27 mouse cellular contexts compared by ENCODE assay signal in the genomic region with DNA sequence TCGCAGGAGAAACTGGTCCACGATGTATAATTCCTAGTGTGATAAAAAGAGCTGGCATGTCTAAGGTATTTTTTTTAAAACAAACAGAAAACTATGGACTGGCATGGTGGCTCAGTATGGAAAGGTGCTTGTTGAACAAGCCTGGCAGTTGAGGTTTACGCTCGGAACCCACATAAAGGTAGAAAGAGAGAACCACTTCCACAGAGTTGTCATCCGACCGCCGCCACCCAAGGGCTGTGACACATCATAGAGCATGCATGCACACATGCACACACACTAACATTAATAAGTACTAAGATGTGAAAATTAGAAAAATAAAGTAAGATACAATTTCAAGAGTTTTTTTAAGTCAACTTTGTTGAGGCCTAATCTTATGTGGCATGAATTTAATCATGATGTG. TPM values are rescaled to one million over a fixed set of nuclear protein-coding genes. Genes with fewer than 3 reads are reported as not detected.
DNase-seq lines count a peak whose midpoint lies in the region; ATAC-seq and TF ChIP-seq lines count a peak whose summit lies in the region.
"Had no signal": no experiment of that assay in that cellular context is flagged by ENCODE, and none has a peak within 500 bp of the region (broad histone marks: within the 10 kb centered on the region; RNA-seq: fewer than 3 reads in every experiment).

No protein-coding gene starts in this region.

- H3K27ac ChIP-seq in kidney, adult 2 months (ENCODE audit: insufficient read depth, low read depth, low read length): no peak overlapping the region
- no peak overlapping the region for H3K27ac ChIP-seq in forebrain, embryonic 15.5 days (replicated peaks)
- H3K27ac ChIP-seq: embryonic facial prominence, embryonic 13.5 days; forebrain, embryonic 12.5 days; heart, embryonic 13.5 days; hindbrain, embryonic 12.5 days; left cerebral cortex, adult 2 months; liver, embryonic 14.5 days; stomach, embryonic 15.5 days had no signal

- H3K36me3 ChIP-seq in kidney, adult 2 months (ENCODE audit: control insufficient read depth, insufficient read depth, low read length): peaks cover 10% of the 10 kb centered on the region; the same call in 1 of the 2 replicates
- peaks cover 32% of the 10 kb centered on the region for H3K36me3 ChIP-seq in forebrain, embryonic 15.5 days

- no peak overlapping the region for H3K9ac ChIP-seq in forebrain, embryonic 15.5 days (replicated peaks)
- H3K9ac ChIP-seq: embryonic facial prominence, embryonic 13.5 days; forebrain, embryonic 12.5 days; heart, embryonic 13.5 days; hindbrain, embryonic 12.5 days; liver, embryonic 14.5 days; lung, embryonic 14.5 days; stomach, embryonic 15.5 days had no signal

- H3K4me3 ChIP-seq in kidney, adult 2 months (ENCODE audit: insufficient read depth, low read depth, low read length): no peak overlapping the region
- H3K4me3 ChIP-seq in forebrain, embryonic 15.5 days: no peak overlapping the region
- H3K4me3 ChIP-seq: embryonic facial prominence, embryonic 13.5 days; erythroblast, embryonic 14.5 days; forebrain, embryonic 12.5 days; heart, embryonic 13.5 days; hindbrain, embryonic 12.5 days; left cerebral cortex, adult 2 months; megakaryocyte, embryonic 14.5 days; stomach, embryonic 15.5 days had no signal

- H3K27me3 ChIP-seq in kidney, adult 2 months (replicated peaks; ENCODE audit: control insufficient read depth, insufficient read depth, low read length): no peaks in the 10 kb centered on the region
- H3K27me3 ChIP-seq in forebrain, embryonic 15.5 days: no peaks in the 10 kb centered on the region
- H3K27me3 ChIP-seq: embryonic facial prominence, embryonic 13.5 days; forebrain, embryonic 12.5 days; heart, embryonic 13.5 days; hindbrain, embryonic 12.5 days; megakaryocyte, embryonic 14.5 days; stomach, embryonic 15.5 days had no signal

- no peak for TF ChIP-seq POLR2A in kidney, adult 2 months (IDR thresholded peaks at IDR 0.05; ENCODE audit: low read depth, low read length)

- H3K4me1 ChIP-seq in kidney, adult 2 months (ENCODE audit: control insufficient read depth, insufficient read depth, low read length): no peaks in the 10 kb centered on the region; the same call in 1 of the 2 replicates
- peaks cover 12% of the 10 kb centered on the region for H3K4me1 ChIP-seq in forebrain, embryonic 15.5 days
- H3K4me1 ChIP-seq: stomach, embryonic 15.5 days had no signal

- 97% methylated on average over 7 of the region's 7 CpGs for WGBS in kidney, adult 2 months
- 98% methylated on average over 7 of the region's 7 CpGs for WGBS in forebrain, embryonic 15.5 days

- H3K9me3 ChIP-seq in forebrain, embryonic 15.5 days: no peaks in the 10 kb centered on the region
- H3K9me3 ChIP-seq: embryonic facial prominence, embryonic 13.5 days; forebrain, embryonic 12.5 days; heart, embryonic 13.5 days; hindbrain, embryonic 12.5 days; stomach, embryonic 15.5 days had no signal

- no peak for TF ChIP-seq CTCF in kidney, adult 2 months (conservative IDR thresholded peaks at IDR 0.05; ENCODE audit: insufficient read depth, insufficient read length, low read depth, low read length)

- no peak overlapping the region for H3K4me2 ChIP-seq in forebrain, embryonic 15.5 days (replicated peaks)
- H3K4me2 ChIP-seq: embryonic facial prominence, embryonic 13.5 days; forebrain, embryonic 12.5 days; heart, embryonic 13.5 days; hindbrain, embryonic 12.5 days; lung, embryonic 14.5 days; stomach, embryonic 15.5 days had no signal

- ATAC-seq in forebrain, embryonic 15.5 days (replicated peaks): no peak

- DNase-seq in spleen, postnatal 36 days (ENCODE audit: low spot score in 2 of 2): peak; percentile 21 to 34
- no peak for DNase-seq in spleen, adult 12 weeks (ENCODE audit: low spot score)
- peak; percentile 80 for DNase-seq in naive thymus-derived CD4-positive, alpha-beta T cell, adult 2 months (ENCODE audit: low read depth)
- peak; percentile 77 for DNase-seq in thymus, postnatal 14 days
- DNase-seq in gastrocnemius, adult 8-10 months (ENCODE audit: low spot score in 2 of 2): no peak
- DNase-seq in kidney, adult 2 months: no peak
- DNase-seq: adrenal gland, postnatal 25 days; cerebellum, adult 8-10 months; cerebellum, postnatal 36 days; embryo, embryonic 11 days; gastrocnemius, postnatal 14 days; heart, adult 18-20 months; heart, postnatal 14 days; kidney, adult 8-10 months; kidney, postnatal 10 days; lung, embryonic 14.5 days; midbrain, embryonic 14.5 days had no signal

RNA-seq across cellular contexts. Expression of a gene that starts 3.1 kb away (rescaled TPM):
- 100 to 1,000 TPM in 1 of 4 experiments, 10 to 100 TPM in 3; 91.7 to 107 (median 95.3) TPM for total RNA-seq in gastrocnemius, adult 8-10 months (2022)
- polyA plus RNA-seq in kidney, adult 2 months (2012; rRNA removed): 31.9 and 44.6 TPM in 2 replicates
- 223 and 242 TPM in 2 replicates for polyA plus RNA-seq in forebrain, embryonic 15.5 days (2015; fragmentation: Nextera tagmentation; extraction: Ambion mirVana)

RNA-seq across cellular contexts. Expression of a gene that starts 33.6 kb away (rescaled TPM):
- 100 to 1,000 TPM; 242 to 262 (median 246) TPM for total RNA-seq in gastrocnemius, adult 8-10 months (2022)
- 21.1 and 44.9 TPM in 2 replicates for polyA plus RNA-seq in kidney, adult 2 months (2012; rRNA removed)
- polyA plus RNA-seq in forebrain, embryonic 15.5 days (2015; fragmentation: Nextera tagmentation; extraction: Ambion mirVana): 550 and 556 TPM in 2 replicates

Comparison
In these comparisons a context has a peak if more than half of its experiments do, and no peak if none do; other contexts are left out.
1. DNase-seq: peak in spleen, postnatal 36 days (2 of 2), naive thymus-derived CD4-positive, alpha-beta T cell, adult 2 months (single experiment) and thymus, postnatal 14 days (single experiment); none in spleen, adult 12 weeks (single experiment), gastrocnemius, adult 8-10 months (0 of 2) and kidney, adult 2 months (single experiment).
2. RNA of a gene that starts 33.6 kb away (polyA plus RNA-seq): 550 to 556 TPM in forebrain, embryonic 15.5 days; 21.1 to 44.9 TPM in kidney, adult 2 months; every median in the first group is over 10 times any median in the second.